In genomic region chr17:32118484-32118883, GRCm38 (mm10) we compare ENCODE assay signal across 7 mouse cellular contexts. TPM values are rescaled to one million over a fixed set of nuclear protein-coding genes. Genes with fewer than 3 reads are reported as not detected.
DNase-seq lines count a peak whose midpoint lies in the region; ATAC-seq and TF ChIP-seq lines count a peak whose summit lies in the region.

No protein-coding gene starts in this region.

- peak; percentile 14 for TF ChIP-seq CTCF in E14TG2a.4 (conservative IDR thresholded peaks at IDR 0.05; ENCODE audit: low read length)

- DNase-seq in 3T3-L1 (ENCODE audit: low read depth, low spot score), result peak; percentile 70
- peak; percentile 30 for DNase-seq in mesoderm, embryonic 11.5 days (ENCODE audit: low read depth, low spot score)
- DNase-seq in adrenal gland, postnatal 25 days, result no peak
- DNase-seq in frontal cortex, postnatal 25 days (ENCODE audit: low spot score in 2 of 2), result no peak

- peaks cover 25% of the 10 kb centered on the region for H3K36me3 ChIP-seq in E14TG2a.4 (ENCODE audit: insufficient read depth, low read length)
- no peaks in the 10 kb centered on the region for H3K36me3 ChIP-seq in heart, embryonic 16.5 days (ENCODE audit: control insufficient read depth, insufficient read depth)

- H3K9me3 ChIP-seq in E14TG2a.4 (ENCODE audit: low read length), result no peaks in the 10 kb centered on the region
- H3K9me3 ChIP-seq in heart, embryonic 16.5 days (replicated peaks; ENCODE audit: control insufficient read depth, low read length), result no peaks in the 10 kb centered on the region

- peaks cover 12% of the 10 kb centered on the region; the same call in 1 of the 2 replicates for H3K27me3 ChIP-seq in E14TG2a.4 (ENCODE audit: insufficient read depth, low read length)
- no peaks in the 10 kb centered on the region; the same call in 1 of the 2 replicates for H3K27me3 ChIP-seq in heart, embryonic 16.5 days (ENCODE audit: control insufficient read depth, insufficient read depth, low read length)

- H3K4me3 ChIP-seq in E14TG2a.4 (replicated peaks; ENCODE audit: low read length), result peak overlapping the region; percentile 46; the same call in 1 of the 2 replicates
- H3K4me3 ChIP-seq in heart, embryonic 16.5 days (ENCODE audit: low read length), result no peak overlapping the region

- 16% methylated on average over 3 of the region's 3 CpGs for WGBS in heart, embryonic 16.5 days

- peak overlapping the region; percentile 46; the same call in 1 of the 2 replicates for H3K4me2 ChIP-seq in heart, embryonic 16.5 days (ENCODE audit: low read depth, low read length)

- H3K9ac ChIP-seq in heart, embryonic 16.5 days (ENCODE audit: low read length), result no peak overlapping the region

- H3K27ac ChIP-seq in heart, embryonic 16.5 days (ENCODE audit: low read length), result no peak overlapping the region

- no peak for ATAC-seq in heart, embryonic 16.5 days (replicated peaks; ENCODE audit: extremely low read depth, insufficient read depth, low FRiP score)
- no peak for ATAC-seq in CD4-positive, CD25-positive, alpha-beta regulatory T cell, adult 4 months

- peaks cover 86% of the 10 kb centered on the region for H3K4me1 ChIP-seq in E14TG2a.4 (replicated peaks; ENCODE audit: low read depth, low read length)
- peaks cover 23% of the 10 kb centered on the region for H3K4me1 ChIP-seq in heart, embryonic 16.5 days (ENCODE audit: control insufficient read depth, insufficient read depth, low read length)

RNA-seq across cellular contexts. Expression of gene Notch3, which starts 48.2 kb away (rescaled TPM):
- polyA plus RNA-seq in heart, embryonic 16.5 days (2015; fragmentation: Nextera tagmentation; extraction: Ambion mirVana), result 8.6 and 8.9 TPM in 2 replicates
- total RNA-seq in adrenal gland, postnatal 25 days (2021), result 11.3 and 11.8 TPM in 2 replicates
- polyA plus RNA-seq in CD4-positive, CD25-positive, alpha-beta regulatory T cell, adult 4 months (2017; shearing (Covaris generic)), result under 1 TPM in 1 of 2 experiments, not detected in 1; 0.05 TPM

Comparison
In these comparisons a context has a peak if more than half of its experiments do, and no peak if none do; other contexts are left out.
1. DNase-seq: peak in 3T3-L1 (single experiment) and mesoderm, embryonic 11.5 days (single experiment); none in adrenal gland, postnatal 25 days (single experiment) and frontal cortex, postnatal 25 days (0 of 2).